Mouse (Mus musculus) heart, embryonic 11.5 days (tissue): ENCODE results near the gene Pi16. TPM values are rescaled to one million over a fixed set of nuclear protein-coding genes. Genes with fewer than 3 reads are reported as not detected.

Experiments
- ATAC-seq: fragments of 200-750 bp; cut with Nextera tagmentation; replicated peaks from 2 replicates; pipeline ENCODE4 v1.8.0; 2017; ENCODE audit warnings: moderate library complexity; ENCODE audit not compliant: insufficient number of reproducible peaks, low FRiP score, low TSS enrichment
- H3K27ac ChIP-seq: fragments of 300-500 bp; sonication (generic); 2 replicates; pipeline ENCODE4 v1.5.1; 2014; ENCODE audit warnings: mild to moderate bottlenecking, low read depth, low read length
- H3K27me3 ChIP-seq: fragments of 300-500 bp; sonication (generic); 2 replicates; pipeline ENCODE4 v1.6.1; 2014; ENCODE audit warnings: mild to moderate bottlenecking, low read length, mixed read lengths; ENCODE audit not compliant: control insufficient read depth, insufficient read depth
- H3K36me3 ChIP-seq: fragments of 300-500 bp; sonication (generic); 2 replicates; pipeline ENCODE4 v1.6.1; 2014; ENCODE audit warnings: mild to moderate bottlenecking, low read length, moderate library complexity, mixed read lengths; ENCODE audit not compliant: control insufficient read depth, insufficient read depth
- H3K4me1 ChIP-seq: fragments of 300-500 bp; sonication (generic); 2 replicates; pipeline ENCODE4 v1.6.1; 2014; ENCODE audit warnings: low read length; ENCODE audit not compliant: control insufficient read depth, insufficient read depth
- H3K4me2 ChIP-seq: fragments of 300-500 bp; sonication (generic); 2 replicates; pipeline ENCODE4 v1.6.1; 2014; ENCODE audit warnings: mild to moderate bottlenecking, moderate library complexity
- H3K4me3 ChIP-seq: fragments of 300-500 bp; sonication (generic); 2 replicates; pipeline ENCODE4 v1.5.1; 2014; ENCODE audit warnings: low read depth, low read length
- H3K9ac ChIP-seq: fragments of 300-500 bp; sonication (generic); 2 replicates; pipeline ENCODE4 v1.6.1; 2014; ENCODE audit warnings: mild to moderate bottlenecking, low read depth, low read length, moderate library complexity
- H3K9me3 ChIP-seq: fragments of 300-500 bp; sonication (generic); replicated peaks from 2 replicates; pipeline ENCODE4 v1.6.1; 2016; ENCODE audit warnings: low read length; ENCODE audit not compliant: control insufficient read depth
- WGBS: fragments of 180-500 bp; shearing (Covaris S2); extraction: QIAGEN DNeasy Blood & Tissue Kit; methylation state at CpG from one replicate; pipeline ENCODE4 v1.1.7; 2014; ENCODE audit not compliant: insufficient replicate concordance; 5-methylcytosine and 5-hydroxymethylcytosine counted together
- polyA plus RNA-seq: library from polyadenylated mRNA; unstranded; fragments of >200 nt; fragmentation: Nextera tagmentation; extraction: Ambion mirVana; gene quantifications from 2 replicates; pipeline ENCODE4 v1.2.1, GENCODE M21; 2014

Pi16 gene
- polyA plus RNA-seq, 1 experiment from 2014 or later = 1.7 TPM

- Histone ChIP-seq H3K4me1 (peaks cover 24% of the 10 kb centered on the region), H3K4me2 (peak overlapping the region; percentile 73), H3K27me3 (no peaks in the 10 kb centered on the region), H3K9me3 (no peaks in the 10 kb centered on the region), H3K9ac (peak overlapping the region; percentile 72), H3K36me3 (no peaks in the 10 kb centered on the region), H3K4me3 (no peak overlapping the region), H3K27ac (peak overlapping the region; percentile 98)
- 50% methylated on average over 5 of the region's 5 CpGs for WGBS
- ATAC-seq = no peak
Measured at GRCm38 (mm10) chr17:29355461-29355840, 38.0 kb downstream of the Pi16 start.

GRCm38 (mm10) chr17:29355841-29356478, 38.5 kb downstream of the Pi16 start:
- peak; percentile 56 for ATAC-seq
- peak overlapping the region; percentile 73 for H3K4me2 ChIP-seq
- no peaks in the 10 kb centered on the region for H3K27me3 ChIP-seq
- H3K9ac ChIP-seq = peak overlapping the region; percentile 72
- H3K9me3 ChIP-seq = no peaks in the 10 kb centered on the region
- H3K27ac ChIP-seq = peak overlapping the region; percentile 98
- H3K4me1 ChIP-seq = peaks cover 24% of the 10 kb centered on the region
- H3K4me3 ChIP-seq = peak overlapping the region; percentile 38
- WGBS = 11% methylated on average over 17 of the region's 17 CpGs
- no peaks in the 10 kb centered on the region for H3K36me3 ChIP-seq

GRCm38 (mm10) chr17:29356479-29356856, 39.0 kb downstream of the Pi16 start:
- peak; percentile 88 for ATAC-seq
- H3K36me3 ChIP-seq = no peaks in the 10 kb centered on the region
- WGBS = 2% methylated on average over 11 of the region's 11 CpGs
- no peaks in the 10 kb centered on the region for H3K9me3 ChIP-seq
- peak overlapping the region; percentile 72 for H3K9ac ChIP-seq
- peak overlapping the region; percentile 38 for H3K4me3 ChIP-seq
- H3K4me2 ChIP-seq = peak overlapping the region; percentile 73
- peak overlapping the region; percentile 98 for H3K27ac ChIP-seq
- H3K27me3 ChIP-seq = no peaks in the 10 kb centered on the region
- H3K4me1 ChIP-seq = peaks cover 24% of the 10 kb centered on the region

GRCm38 (mm10) chr17:29356882-29357281, 39.4 kb downstream of the Pi16 start:
- Histone ChIP-seq H3K27me3 (no peaks in the 10 kb centered on the region), H3K4me1 (peaks cover 24% of the 10 kb centered on the region), H3K4me3 (peak overlapping the region; percentile 38), H3K36me3 (no peaks in the 10 kb centered on the region), H3K9me3 (no peaks in the 10 kb centered on the region), H3K27ac (peak overlapping the region; percentile 98), H3K4me2 (peak overlapping the region; percentile 73), H3K9ac (peak overlapping the region; percentile 72)
- ATAC-seq = peak; percentile 13; the same call in 1 of the 2 replicates
- WGBS = 12% methylated on average over 9 of the region's 9 CpGs

GRCm38 (mm10) chr17:29358928-29359327, 41.4 kb downstream of the Pi16 start:
- Histone ChIP-seq H3K9me3 (no peaks in the 10 kb centered on the region), H3K4me1 (peaks cover 24% of the 10 kb centered on the region), H3K9ac (no peak overlapping the region), H3K4me2 (no peak overlapping the region), H3K4me3 (no peak overlapping the region), H3K36me3 (no peaks in the 10 kb centered on the region), H3K27ac (no peak overlapping the region), H3K27me3 (no peaks in the 10 kb centered on the region)
- WGBS = 57% methylated on average over 3 of the region's 3 CpGs
- ATAC-seq = no peak

- no peak within 1 kb of the TSS for H3K4me3 ChIP-seq
- H3K4me2 ChIP-seq = peak within 1 kb of the TSS; percentile 12; the same call in 1 of the 2 replicates
- no peaks in the 10 kb centered on the region for H3K9me3 ChIP-seq
- H3K27me3 ChIP-seq = no peaks in the 10 kb centered on the region
- no peaks in the 10 kb centered on the region for H3K36me3 ChIP-seq
- H3K27ac ChIP-seq = no peak within 1 kb of the TSS
- no peak within 1 kb of the TSS for H3K9ac ChIP-seq
- WGBS = 14% methylated on average over 5 of the region's 5 CpGs
- ATAC-seq = no peak
- peaks cover 16% of the 10 kb centered on the region for H3K4me1 ChIP-seq
Measured at GRCm38 (mm10) chr17:29360761-29361221, 43.3 kb downstream of the Pi16 start, which contains the start of gene Fgd2. Gene Fgd2, plus strand, starts transcription at chr17:29360914.

GRCm38 (mm10) chr17:29361982-29362691, 44.7 kb downstream of the Pi16 start:
- Histone ChIP-seq H3K27ac (no peak overlapping the region), H3K9me3 (no peaks in the 10 kb centered on the region), H3K4me2 (no peak overlapping the region), H3K4me3 (no peak overlapping the region), H3K9ac (no peak overlapping the region), H3K36me3 (no peaks in the 10 kb centered on the region), H3K27me3 (peaks cover 3% of the 10 kb centered on the region; the same call in 1 of the 2 replicates), H3K4me1 (peaks cover 2% of the 10 kb centered on the region)
- no peak for ATAC-seq
- 45% methylated on average over 8 of the region's 8 CpGs for WGBS

- H3K9me3 ChIP-seq = no peaks in the 10 kb centered on the region
- H3K27ac ChIP-seq = no peak overlapping the region
- H3K4me3 ChIP-seq = no peak overlapping the region
- no peak for ATAC-seq
- no peaks in the 10 kb centered on the region for H3K4me1 ChIP-seq
- no peaks in the 10 kb centered on the region for H3K36me3 ChIP-seq
- 75% methylated on average over 8 of the region's 8 CpGs for WGBS
- H3K9ac ChIP-seq = no peak overlapping the region
- peaks cover 11% of the 10 kb centered on the region for H3K27me3 ChIP-seq
- H3K4me2 ChIP-seq = no peak overlapping the region
Measured at GRCm38 (mm10) chr17:29363109-29363508, 45.6 kb downstream of the Pi16 start.
